Mouse (Mus musculus): ENCODE results near the gene Dcaf8.
A peak's percentile ranks its signal among the peaks of the same experiment; 100 is the strongest.

Dcaf8 gene

DNA sequence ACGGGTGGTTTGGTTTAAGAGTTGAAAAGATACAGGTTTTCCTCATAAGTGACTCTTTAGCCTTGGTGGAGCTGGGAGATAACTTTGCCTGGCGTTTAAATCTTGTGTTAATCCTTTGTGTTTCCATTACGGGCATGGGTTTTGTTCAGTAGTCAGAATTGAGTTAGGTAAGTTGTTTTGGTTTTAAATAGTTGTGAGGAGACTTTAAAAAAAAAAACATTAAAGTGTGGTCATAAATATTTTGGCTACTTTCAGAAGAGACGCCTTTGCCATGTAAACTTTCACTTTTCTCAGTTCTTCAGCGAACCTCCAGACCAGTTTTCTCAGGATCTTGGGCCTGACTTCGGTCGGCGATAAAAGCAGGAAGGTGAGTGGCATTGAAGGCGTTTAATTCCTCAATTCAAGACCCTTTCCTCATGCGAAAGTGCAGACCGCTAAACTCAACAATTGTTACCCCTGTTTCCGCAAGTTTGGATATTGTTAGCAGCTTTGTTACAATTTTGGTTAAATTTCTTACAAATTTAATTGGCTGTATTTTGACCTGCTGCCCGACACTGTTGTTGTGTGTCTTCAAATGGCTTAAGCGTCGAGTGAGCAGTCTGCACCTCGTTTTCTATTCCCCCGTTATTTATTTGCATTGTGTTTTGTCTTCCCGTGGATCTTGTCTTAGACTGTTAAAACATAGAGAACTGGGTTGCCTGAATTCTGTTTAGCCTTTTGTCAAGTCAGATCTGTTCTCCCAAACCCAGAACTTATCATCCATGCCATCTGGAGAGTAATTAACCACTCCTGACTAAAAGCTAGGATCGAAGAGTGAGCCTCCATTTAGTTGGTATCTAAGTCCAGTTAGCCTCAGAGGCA lies 1.3 kb downstream of the Dcaf8 start:
- DNase-seq: no peak

GRCm38 (mm10) chr1:172154536-172154935 lies 6.7 kb downstream of the Dcaf8 start:
- no peak for DNase-seq

DNA sequence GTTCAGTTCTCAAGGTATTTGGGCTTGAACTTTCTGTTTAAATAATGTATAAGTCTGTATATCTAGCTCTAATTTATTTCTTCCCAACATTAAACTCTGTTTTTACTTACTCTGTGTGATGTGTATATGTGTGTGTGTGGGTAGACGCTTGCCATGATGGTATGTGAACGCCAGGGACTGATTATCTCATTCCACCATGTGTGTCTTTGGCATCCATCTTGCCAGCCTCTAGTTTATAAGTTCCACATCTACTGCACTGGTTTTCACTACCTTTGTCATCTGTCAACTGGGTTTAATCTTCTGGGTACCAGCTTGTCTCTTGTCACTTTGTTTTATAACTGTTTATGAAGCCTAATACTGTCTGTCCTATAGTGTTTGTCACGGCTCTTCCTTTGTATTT lies 7.6 kb downstream of the Dcaf8 start:
- DNase-seq: no peak

DNA sequence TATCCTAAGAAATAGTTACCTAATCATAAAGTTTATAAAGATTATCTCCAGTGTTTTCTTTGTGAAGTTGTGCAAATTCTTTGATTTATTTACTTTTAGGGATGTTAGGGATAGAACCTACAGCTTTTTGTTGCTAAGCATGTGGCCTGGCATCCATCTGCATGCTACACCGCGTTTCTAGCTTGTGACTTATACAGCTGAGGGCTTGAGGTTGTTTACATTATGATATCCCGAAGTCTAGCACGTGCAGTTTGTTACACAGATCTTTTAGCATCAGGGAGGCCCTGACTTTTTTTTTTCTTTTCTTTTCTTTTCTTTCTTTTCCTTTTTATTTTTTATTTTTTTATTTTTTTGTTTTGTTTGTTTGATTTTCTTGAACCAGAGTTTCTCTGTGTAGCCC lies 12.1 kb downstream of the Dcaf8 start:
- DNase-seq: no peak

GRCm38 (mm10) chr1:172160508-172160907 lies 12.6 kb downstream of the Dcaf8 start:
- DNase-seq: no peak

GRCm38 (mm10) chr1:172162009-172162408 lies 14.1 kb downstream of the Dcaf8 start:
- DNase-seq: peak; percentile 6

GRCm38 (mm10) chr1:172162959-172163358 lies 15.1 kb downstream of the Dcaf8 start:
- no peak for DNase-seq

GRCm38 (mm10) chr1:172167911-172168310 lies 20.0 kb downstream of the Dcaf8 start:
- no peak for DNase-seq

GRCm38 (mm10) chr1:172169809-172170208 lies 21.9 kb downstream of the Dcaf8 start:
- no peak for DNase-seq

- no peak for DNase-seq
Measured at GRCm38 (mm10) chr1:172172381-172172780, 24.5 kb downstream of the Dcaf8 start.

- no peak for DNase-seq
Measured at GRCm38 (mm10) chr1:172173181-172173580, 25.3 kb downstream of the Dcaf8 start.

DNA sequence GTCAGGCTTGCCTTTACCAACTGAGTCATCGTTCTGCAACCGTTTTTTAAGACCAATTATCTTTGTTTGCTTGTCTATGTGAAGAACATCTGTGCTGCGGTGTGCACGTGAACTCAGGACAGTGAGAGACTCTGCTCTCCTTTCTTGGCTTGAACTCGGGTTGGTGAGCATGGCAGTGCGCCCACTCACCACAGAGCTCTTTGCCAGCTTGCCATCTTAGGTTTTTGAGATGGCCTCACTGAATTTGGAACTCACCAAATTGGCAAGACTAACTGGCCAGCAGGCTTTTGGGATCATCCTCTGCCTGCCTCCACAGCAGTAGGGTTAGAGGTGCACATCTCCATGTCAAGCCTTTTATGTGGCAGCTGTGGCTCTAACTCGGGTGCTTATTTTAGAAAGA lies 29.9 kb downstream of the Dcaf8 start:
- DNase-seq: no peak

- no peak for DNase-seq
Measured at GRCm38 (mm10) chr1:172179102-172179501, 31.2 kb downstream of the Dcaf8 start.

DNA sequence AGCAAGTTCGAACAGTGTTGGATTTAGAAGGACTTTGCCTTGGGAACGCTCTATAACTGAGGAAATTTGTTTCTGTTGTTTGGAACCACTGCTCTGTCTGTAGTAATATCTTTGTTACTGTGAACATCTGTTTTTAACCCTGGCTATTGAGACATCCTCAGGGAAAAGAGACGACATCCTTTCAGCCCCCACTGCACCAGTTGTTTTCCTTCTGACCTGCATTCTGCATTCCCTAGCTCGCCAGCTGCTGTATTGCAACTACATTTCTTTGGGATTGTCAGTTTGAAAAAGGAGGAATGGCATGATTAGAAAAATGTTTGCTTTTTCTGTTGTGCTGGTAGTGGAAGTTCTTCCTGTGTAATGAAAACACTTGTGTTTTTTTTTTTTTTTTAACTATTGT lies 33.0 kb downstream of the Dcaf8 start:
- no peak for DNase-seq

GRCm38 (mm10) chr1:172181777-172182176 lies 33.9 kb downstream of the Dcaf8 start:
- DNase-seq: no peak

- DNase-seq: no peak
Measured at GRCm38 (mm10) chr1:172183056-172183455, 35.2 kb downstream of the Dcaf8 start.

- DNase-seq: no peak
Measured at GRCm38 (mm10) chr1:172183915-172184314, 36.0 kb downstream of the Dcaf8 start.

DNA sequence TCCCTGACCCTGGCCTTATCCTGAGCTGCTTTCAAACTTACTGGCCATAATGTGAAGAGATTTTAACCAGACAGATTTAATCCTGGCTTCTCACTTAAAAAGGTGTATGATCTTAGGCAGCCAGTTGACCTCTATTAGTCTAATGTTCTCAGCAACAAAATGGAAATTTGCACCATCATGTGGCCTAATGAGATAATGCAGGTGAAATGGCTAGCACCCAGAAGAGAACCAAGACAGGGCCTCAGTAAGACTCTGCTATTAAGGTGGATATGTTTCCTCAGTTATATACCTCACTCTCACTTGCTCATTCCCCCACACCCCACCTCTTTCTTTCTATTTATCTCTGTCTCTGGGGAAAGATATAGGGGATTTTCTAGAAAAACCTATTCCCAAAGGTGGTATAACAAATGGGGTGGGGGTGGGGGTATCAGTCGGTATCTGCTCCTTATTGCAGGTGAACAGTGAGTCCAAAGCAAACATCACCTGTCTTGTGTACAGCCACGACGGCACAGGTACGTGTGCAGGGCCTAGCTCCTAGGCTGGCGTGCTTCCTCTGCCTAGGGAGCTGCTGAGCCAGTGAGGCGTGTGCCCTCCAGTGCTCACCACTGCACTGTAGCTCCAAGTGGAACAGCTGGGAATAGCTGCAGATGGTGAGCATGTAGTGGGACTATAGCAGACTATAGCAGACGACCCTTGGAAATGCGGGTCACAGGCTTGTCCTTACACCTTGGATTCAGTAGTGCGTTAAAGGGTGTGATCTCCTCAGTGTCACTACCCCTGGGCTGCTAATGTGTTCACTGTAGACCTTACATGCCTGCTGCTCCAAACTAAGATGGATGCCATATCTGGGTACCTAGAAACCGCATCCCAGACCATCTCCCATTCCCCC lies 38.8 kb downstream of the Dcaf8 start:
- DNase-seq: no peak

DNA sequence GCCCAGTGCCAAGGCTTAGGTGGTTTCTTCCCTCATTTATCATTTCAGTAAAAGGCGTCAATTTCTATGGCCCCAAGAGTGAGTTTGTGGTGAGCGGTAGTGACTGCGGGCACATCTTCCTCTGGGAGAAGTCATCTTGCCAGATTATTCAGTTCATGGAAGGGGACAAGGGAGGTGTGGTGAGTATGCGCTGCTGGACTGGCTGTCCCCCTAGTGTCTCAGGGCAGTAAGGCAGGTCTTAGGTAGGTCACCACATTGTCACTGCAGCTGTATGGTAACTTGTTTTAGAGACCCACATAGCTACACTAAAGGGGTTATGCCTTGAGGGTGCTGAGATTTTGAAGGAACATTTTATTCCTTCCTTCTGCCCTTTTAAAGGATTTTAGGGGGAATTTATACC lies 41.0 kb downstream of the Dcaf8 start:
- DNase-seq: no peak

GRCm38 (mm10) chr1:172191578-172191977 lies 43.7 kb downstream of the Dcaf8 start:
- DNase-seq: no peak

DNA sequence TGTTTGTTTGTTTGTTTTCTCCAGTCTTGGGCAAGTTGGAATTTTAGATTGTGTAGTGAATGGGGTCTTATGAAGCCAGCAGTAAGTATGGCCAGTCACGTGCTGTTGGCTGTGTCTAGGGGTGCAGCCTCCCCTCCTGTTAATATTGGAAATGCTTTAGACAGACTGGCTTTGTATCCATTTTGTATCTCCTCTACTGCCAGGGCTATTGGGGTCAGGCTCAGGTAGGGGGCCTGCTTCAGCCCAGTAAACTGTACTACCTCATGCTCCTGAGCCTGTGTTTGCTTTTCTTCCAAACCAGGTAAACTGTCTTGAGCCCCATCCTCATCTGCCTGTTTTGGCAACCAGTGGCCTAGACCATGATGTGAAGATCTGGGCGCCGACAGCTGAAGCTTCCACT lies 44.3 kb downstream of the Dcaf8 start:
- DNase-seq: no peak

GRCm38 (mm10) chr1:172194435-172194834 lies 46.6 kb downstream of the Dcaf8 start:
- no peak for DNase-seq

GRCm38 (mm10) chr1:172197146-172197545 lies 49.3 kb downstream of the Dcaf8 start:
- DNase-seq: no peak

DNA sequence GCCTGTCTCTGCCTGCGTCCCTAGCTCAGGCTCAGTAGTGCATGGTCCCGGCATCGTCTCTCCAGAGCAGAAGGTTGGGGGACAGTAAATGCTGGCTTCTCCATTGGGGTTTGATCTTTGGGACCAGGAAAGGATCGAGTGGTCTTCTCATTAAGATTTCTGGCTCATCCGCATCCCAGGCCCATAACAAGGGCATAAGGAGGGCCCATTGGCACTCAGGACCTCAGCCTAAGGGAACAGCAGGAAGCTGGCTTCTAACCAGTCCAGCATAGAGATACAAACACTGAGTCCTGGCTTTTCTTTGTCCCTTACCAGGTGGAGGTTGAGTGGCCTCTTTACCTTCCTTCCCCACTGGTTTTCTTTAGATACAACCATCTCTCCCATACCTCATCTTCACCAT lies 50.0 kb downstream of the Dcaf8 start:
- no peak for DNase-seq

Data from right cerebral cortex, postnatal 4 days (tissue).